Mouse (Mus musculus) lung, postnatal 0 days (tissue): Measurements from ENCODE around the gene Cnpy2. TPM values are rescaled to one million over a fixed set of nuclear protein-coding genes. Genes with fewer than 3 reads are reported as not detected.

Experiments used
- ATAC-seq: fragments of 200-750 bp; cut with Nextera tagmentation; 2 replicates; pipeline ENCODE4 v1.8.0; 2017; ENCODE audit warnings: moderate library complexity
- DNase-seq: peaks from one replicate; pipeline ENCODE4 v3.0.0-alpha.2; 2016; ENCODE audit warnings: low spot score
- H3K27ac ChIP-seq: fragments of 300-500 bp; sonication (generic); 2 replicates; pipeline ENCODE4 v1.5.1; 2014; ENCODE audit warnings: antibody characterized with exemption, mild to moderate bottlenecking, low read length, mixed read lengths
- H3K27me3 ChIP-seq: fragments of 300-500 bp; sonication (generic); replicated peaks from 2 replicates; pipeline ENCODE4 v1.6.1; 2014; ENCODE audit warnings: low read length, mixed read lengths; ENCODE audit not compliant: insufficient read depth
- H3K36me3 ChIP-seq: fragments of 300-500 bp; sonication (generic); 2 replicates; pipeline ENCODE4 v1.6.1; 2014; ENCODE audit warnings: low read length, mixed read lengths; ENCODE audit not compliant: insufficient read depth
- H3K4me1 ChIP-seq: fragments of 300-500 bp; sonication (generic); 2 replicates; pipeline ENCODE4 v1.6.1; 2014; ENCODE audit warnings: antibody characterized with exemption, low read depth, low read length, mixed read lengths; ENCODE audit not compliant: insufficient read depth
- H3K4me2 ChIP-seq: fragments of 300-500 bp; sonication (generic); replicated peaks from 2 replicates; pipeline ENCODE4 v1.6.1; 2014; ENCODE audit warnings: low read depth, mild to moderate bottlenecking, low read length, moderate library complexity, mixed read lengths
- H3K4me3 ChIP-seq: fragments of 300-500 bp; sonication (generic); 2 replicates; pipeline ENCODE4 v1.5.1; 2014; ENCODE audit warnings: low read depth, low read length
- H3K9ac ChIP-seq: fragments of 300-500 bp; sonication (generic); replicated peaks from 2 replicates; pipeline ENCODE4 v1.6.1; 2014; ENCODE audit warnings: low read depth, mild to moderate bottlenecking
- H3K9me3 ChIP-seq: fragments of 300-500 bp; sonication (generic); 2 replicates; pipeline ENCODE4 v1.6.1; 2016; ENCODE audit warnings: low read length, mixed read lengths
- CTCF ChIP-seq: IDR thresholded peaks from 2 replicates; pipeline ENCODE4 v1.5.1; 2016; ENCODE audit warnings: antibody characterized with exemption, mild to moderate bottlenecking
- EP300 ChIP-seq: IDR thresholded peaks from 2 replicates; pipeline ENCODE4 v1.6.1; 2016; ENCODE audit warnings: antibody characterized with exemption, mild to moderate bottlenecking, control low read depth
- WGBS: fragments of 180-500 bp; shearing (Covaris S2); extraction: QIAGEN DNeasy Blood & Tissue Kit; methylation state at CpG from one replicate; pipeline ENCODE4 v1.1.7; 2014; 5-methylcytosine and 5-hydroxymethylcytosine counted together
- polyA plus RNA-seq: library from polyadenylated mRNA; unstranded; fragments of >200 nt; fragmentation: Nextera tagmentation; extraction: Ambion mirVana; gene quantifications from 2 replicates; pipeline ENCODE4 v1.2.1, GENCODE M21; 2015

Gene Cnpy2
- polyA plus RNA-seq, 1 experiment from 2014 or later, result 243 TPM

- Histone ChIP-seq H3K4me1 (peaks cover 12% of the 10 kb centered on the region), H3K4me2 (no peak overlapping the region), H3K9ac (no peak overlapping the region), H3K27me3 (no peaks in the 10 kb centered on the region), H3K36me3 (no peaks in the 10 kb centered on the region), H3K4me3 (no peak overlapping the region), H3K9me3 (no peaks in the 10 kb centered on the region), H3K27ac (no peak overlapping the region)
- 54% methylated on average over 6 of the region's 6 CpGs for WGBS
- TF ChIP-seq CTCF (no peak), EP300 (no peak)
- ATAC-seq (no peak), DNase-seq (peak; percentile 77)
Measured at GRCm38 (mm10) chr10:128298243-128298642, 24.0 kb upstream of the Cnpy2 start.

- peaks cover 13% of the 10 kb centered on the region for H3K4me1 ChIP-seq
- ATAC-seq, result no peak
- H3K27ac ChIP-seq, result no peak within 1 kb of the TSS
- no peak for TF ChIP-seq EP300
- no peak for TF ChIP-seq CTCF
- no peak within 1 kb of the TSS for H3K4me3 ChIP-seq
- no peaks in the 10 kb centered on the region for H3K27me3 ChIP-seq
- H3K4me2 ChIP-seq, result no peak within 1 kb of the TSS
- H3K9ac ChIP-seq, result no peak within 1 kb of the TSS
- H3K9me3 ChIP-seq, result no peaks in the 10 kb centered on the region
- no peaks in the 10 kb centered on the region for H3K36me3 ChIP-seq
- WGBS, result 67% methylated on average over 11 of the region's 11 CpGs
- no peak for DNase-seq
Measured at GRCm38 (mm10) chr10:128298702-128299171, 23.5 kb upstream of the Cnpy2 start, which contains the start of gene Il23a. Gene Il23a, minus strand, starts transcription at chr10:128298752.

- Histone ChIP-seq H3K4me2 (peak overlapping the region; percentile 71), H3K4me1 (peaks cover 20% of the 10 kb centered on the region), H3K4me3 (peak overlapping the region; percentile 48), H3K9me3 (no peaks in the 10 kb centered on the region), H3K27ac (peak overlapping the region; percentile 92), H3K9ac (peak overlapping the region; percentile 61), H3K36me3 (no peaks in the 10 kb centered on the region), H3K27me3 (no peaks in the 10 kb centered on the region)
- 28% methylated on average over 3 of the region's 3 CpGs for WGBS
- DNase-seq, result peak; percentile 29
- no peak for TF ChIP-seq CTCF
- no peak for TF ChIP-seq EP300
- no peak for ATAC-seq
Measured at GRCm38 (mm10) chr10:128302357-128302756, 19.9 kb upstream of the Cnpy2 start.

- Histone ChIP-seq H3K4me2 (peak overlapping the region; percentile 71), H3K4me3 (peak overlapping the region; percentile 48)
- ATAC-seq, result peak; percentile 16
Measured at GRCm38 (mm10) chr10:128302785-128303125, 19.5 kb upstream of the Cnpy2 start.

GRCm38 (mm10) chr10:128303126-128304021, 18.9 kb upstream of the Cnpy2 start, which contains the start of gene Pan2:
Gene Pan2, plus strand, starts transcription at chr10:128303335.
- TF ChIP-seq EP300, result peak; percentile 53
- TF ChIP-seq CTCF, result no peak
- Histone ChIP-seq H3K9ac (peak within 1 kb of the TSS; percentile 61), H3K4me1 (peaks cover 14% of the 10 kb centered on the region), H3K9me3 (no peaks in the 10 kb centered on the region), H3K4me2 (peak within 1 kb of the TSS; percentile 71), H3K4me3 (peak within 1 kb of the TSS; percentile 48), H3K27me3 (no peaks in the 10 kb centered on the region), H3K36me3 (peaks cover 7% of the 10 kb centered on the region; the same call in 1 of the 2 replicates), H3K27ac (peak within 1 kb of the TSS; percentile 92)
- DNase-seq, result peak; percentile 99
- peak; percentile 99 for ATAC-seq
- under 1% methylated on average over 37 of the region's 37 CpGs for WGBS

More at GRCm38 (mm10) chr10:128302785-128303125, 19.5 kb upstream of the Cnpy2 start:
- WGBS, result 1% methylated on average over 9 of the region's 9 CpGs
- Histone ChIP-seq H3K9ac (peak overlapping the region; percentile 61), H3K4me1 (peaks cover 17% of the 10 kb centered on the region), H3K36me3 (peaks cover under 1% of the 10 kb centered on the region; the same call in 1 of the 2 replicates), H3K27ac (peak overlapping the region; percentile 92), H3K9me3 (no peaks in the 10 kb centered on the region), H3K27me3 (no peaks in the 10 kb centered on the region)
- DNase-seq, result no peak
- TF ChIP-seq EP300 (no peak), CTCF (no peak)

GRCm38 (mm10) chr10:128309654-128310053, 12.6 kb upstream of the Cnpy2 start:
- Histone ChIP-seq H3K4me1 (no peaks in the 10 kb centered on the region), H3K9ac (no peak overlapping the region), H3K4me3 (no peak overlapping the region), H3K9me3 (no peaks in the 10 kb centered on the region), H3K27ac (no peak overlapping the region), H3K4me2 (no peak overlapping the region), H3K36me3 (peaks cover 23% of the 10 kb centered on the region; the same call in 1 of the 2 replicates), H3K27me3 (no peaks in the 10 kb centered on the region)
- no peak for TF ChIP-seq CTCF
- no peak for TF ChIP-seq EP300
- WGBS, result 88% methylated on average over 7 of the region's 7 CpGs
- DNase-seq, result no peak
- peak; percentile 30; the same call in 1 of the 2 replicates for ATAC-seq
